Mouse (Mus musculus): ENCODE measurements around the gene Ldhd. TPM values are rescaled to one million over a fixed set of nuclear protein-coding genes. Genes with fewer than 3 reads are reported as not detected.
A peak's percentile ranks its signal among the peaks of the same experiment; 100 is the strongest.

The Ldhd gene
- total and polyA plus RNA-seq, 2 experiments from 2014 or later = 1.5 to 2.7 TPM

DNA sequence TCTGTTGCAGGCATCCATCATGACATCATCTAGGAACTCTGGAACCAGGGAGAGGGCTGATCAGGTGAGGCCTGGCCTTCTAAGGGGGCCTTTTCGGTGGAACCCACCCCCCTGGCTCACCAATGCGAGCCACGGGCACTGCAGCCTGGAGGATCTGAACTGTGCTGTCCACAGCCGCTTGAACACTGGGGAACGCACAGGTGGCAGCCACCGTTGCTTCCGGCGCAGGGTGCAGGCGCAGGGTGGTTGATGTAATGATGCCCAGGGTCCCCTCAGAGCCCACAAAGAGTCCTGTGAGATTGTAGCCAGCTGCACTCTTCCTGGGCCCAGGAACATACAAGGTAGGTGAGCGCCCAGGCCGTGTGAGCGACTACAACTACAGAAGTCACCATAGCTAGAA is 1.8 kb downstream of the Ldhd start:
- no peak for TF ChIP-seq EP300 (IDR thresholded peaks at IDR 0.05; ENCODE audit: low read depth)
- no peak for TF ChIP-seq CTCF (IDR thresholded peaks at IDR 0.05; ENCODE audit: low read depth)

DNA sequence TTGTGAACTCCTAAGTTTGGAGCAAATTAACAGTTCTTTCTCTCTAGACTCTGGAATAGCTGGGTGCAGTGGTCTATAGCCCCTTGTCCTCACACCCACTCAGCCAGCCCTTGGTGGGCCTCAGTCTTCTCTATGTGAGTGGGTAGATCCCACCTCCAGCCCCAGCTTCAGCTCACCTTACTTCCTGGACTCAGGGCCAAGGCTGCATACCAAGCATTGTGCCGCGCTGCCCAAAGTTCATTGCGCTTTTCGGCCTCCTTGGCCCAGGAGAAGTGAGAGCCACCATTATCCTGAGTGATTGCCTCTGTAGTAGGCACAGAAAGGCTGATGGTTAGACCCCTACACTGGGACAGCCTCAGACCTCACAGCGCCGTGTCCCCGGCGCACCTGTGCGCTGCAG is 2.3 kb downstream of the Ldhd start:
- no peaks in the 10 kb centered on the region for H3K27me3 ChIP-seq (ENCODE audit: control insufficient read depth, insufficient read depth, low read length)
- ATAC-seq (ENCODE audit: insufficient read depth, low read depth) (no peak), DNase-seq (ENCODE audit: low spot score) (no peak)
- peaks cover 15% of the 10 kb centered on the region for H3K4me1 ChIP-seq (ENCODE audit: control insufficient read depth, insufficient read depth)
- H3K4me3 ChIP-seq (ENCODE audit: low read depth, low read length) = no peak overlapping the region
- no peak overlapping the region for H3K4me2 ChIP-seq (ENCODE audit: low read depth, low read length)
- H3K36me3 ChIP-seq (replicated peaks; ENCODE audit: control insufficient read depth, insufficient read depth, low read length) = 0 out of 2 replicates have a peak, but pooled peaks cover 5% of the 10 kb centered on the region
- 95% methylated on average over 9 of the region's 9 CpGs for WGBS
- H3K27ac ChIP-seq (ENCODE audit: low read depth) = no peak overlapping the region
- TF ChIP-seq CTCF (IDR thresholded peaks at IDR 0.05; ENCODE audit: low read depth) (no peak), EP300 (IDR thresholded peaks at IDR 0.05; ENCODE audit: low read depth) (no peak)
- no peaks in the 10 kb centered on the region for H3K9me3 ChIP-seq (replicated peaks; ENCODE audit: control insufficient read depth, low read length)
- H3K9ac ChIP-seq (replicated peaks; ENCODE audit: low read depth, low read length) = no peak overlapping the region

More for the DNA sequence above, 1.8 kb downstream of the Ldhd start:
- H3K9me3 ChIP-seq (replicated peaks; ENCODE audit: control insufficient read depth, low read length) = 0 out of 2 replicates have a peak, but pooled peaks cover 2% of the 10 kb centered on the region
- no peak for DNase-seq (ENCODE audit: low spot score)
- 88% methylated on average over 12 of the region's 12 CpGs for WGBS
- peaks cover 15% of the 10 kb centered on the region for H3K4me1 ChIP-seq (ENCODE audit: control insufficient read depth, insufficient read depth)
- H3K27me3 ChIP-seq (ENCODE audit: control insufficient read depth, insufficient read depth, low read length) = no peaks in the 10 kb centered on the region
- H3K4me3 ChIP-seq (ENCODE audit: low read depth, low read length) = no peak overlapping the region
- no peak overlapping the region for H3K27ac ChIP-seq (ENCODE audit: low read depth)
- 0 out of 2 replicates have a peak, but pooled peaks cover 3% of the 10 kb centered on the region for H3K36me3 ChIP-seq (replicated peaks; ENCODE audit: control insufficient read depth, insufficient read depth, low read length)
- ATAC-seq (ENCODE audit: insufficient read depth, low read depth) = no peak
- H3K9ac ChIP-seq (replicated peaks; ENCODE audit: low read depth, low read length) = no peak overlapping the region
- H3K4me2 ChIP-seq (ENCODE audit: low read depth, low read length) = no peak overlapping the region

DNA sequence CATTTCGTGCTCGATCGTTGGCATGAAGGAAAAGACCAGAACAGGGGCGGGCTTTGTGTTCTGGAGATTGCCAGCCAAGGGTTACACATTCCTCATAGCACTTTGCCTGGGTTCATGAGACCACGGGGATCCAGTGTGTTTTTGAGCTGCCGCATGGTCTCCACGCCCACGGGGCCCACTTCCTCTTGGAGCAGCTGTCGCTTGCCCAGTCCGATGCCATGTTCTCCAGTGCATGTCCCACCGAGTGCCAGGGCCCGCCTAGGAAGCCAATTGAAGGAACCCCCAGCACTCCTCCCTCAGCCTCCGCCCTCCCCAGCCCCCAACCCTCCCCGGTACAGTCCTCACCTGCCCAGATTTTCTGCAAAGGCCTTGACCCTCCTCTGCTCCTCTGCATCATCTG is 3.2 kb downstream of the Ldhd start:
- H3K27ac ChIP-seq (ENCODE audit: low read depth) = no peak overlapping the region
- 84% methylated on average over 14 of the region's 14 CpGs for WGBS
- H3K36me3 ChIP-seq (replicated peaks; ENCODE audit: control insufficient read depth, insufficient read depth, low read length) = peaks cover 10% of the 10 kb centered on the region; the same call in 1 of the 2 replicates
- ATAC-seq (ENCODE audit: insufficient read depth, low read depth) (no peak), DNase-seq (ENCODE audit: low spot score) (no peak)
- TF ChIP-seq CTCF (IDR thresholded peaks at IDR 0.05; ENCODE audit: low read depth) (no peak), EP300 (IDR thresholded peaks at IDR 0.05; ENCODE audit: low read depth) (no peak)
- H3K27me3 ChIP-seq (ENCODE audit: control insufficient read depth, insufficient read depth, low read length) = no peaks in the 10 kb centered on the region
- H3K4me2 ChIP-seq (ENCODE audit: low read depth, low read length) = no peak overlapping the region
- no peak overlapping the region for H3K4me3 ChIP-seq (ENCODE audit: low read depth, low read length)
- no peaks in the 10 kb centered on the region for H3K9me3 ChIP-seq (replicated peaks; ENCODE audit: control insufficient read depth, low read length)
- H3K9ac ChIP-seq (replicated peaks; ENCODE audit: low read depth, low read length) = no peak overlapping the region
- H3K4me1 ChIP-seq (ENCODE audit: control insufficient read depth, insufficient read depth) = peaks cover 15% of the 10 kb centered on the region

DNA sequence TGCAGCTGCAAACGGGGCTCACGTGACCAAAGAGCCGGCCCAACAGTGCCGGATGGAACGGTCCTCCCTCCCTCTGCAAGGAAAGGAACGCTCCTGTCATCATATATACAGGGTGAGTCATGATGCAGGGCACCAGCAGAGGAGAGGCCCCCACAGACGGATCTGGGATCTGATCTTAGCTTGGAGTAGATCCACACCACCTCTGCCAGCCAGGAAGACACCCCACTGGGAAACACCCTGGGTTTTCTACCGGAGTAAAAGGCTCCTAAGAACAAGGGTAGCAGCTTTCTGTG is 3.7 kb downstream of the Ldhd start:
- no peaks in the 10 kb centered on the region for H3K27me3 ChIP-seq (ENCODE audit: control insufficient read depth, insufficient read depth, low read length)
- H3K36me3 ChIP-seq (replicated peaks; ENCODE audit: control insufficient read depth, insufficient read depth, low read length) = peaks cover 14% of the 10 kb centered on the region; the same call in 1 of the 2 replicates
- no peaks in the 10 kb centered on the region for H3K9me3 ChIP-seq (replicated peaks; ENCODE audit: control insufficient read depth, low read length)
- no peak overlapping the region for H3K4me2 ChIP-seq (ENCODE audit: low read depth, low read length)
- ATAC-seq (ENCODE audit: insufficient read depth, low read depth) = no peak
- peaks cover 15% of the 10 kb centered on the region for H3K4me1 ChIP-seq (ENCODE audit: control insufficient read depth, insufficient read depth)
- no peak overlapping the region for H3K27ac ChIP-seq (ENCODE audit: low read depth)
- WGBS = 43% methylated on average over 8 of the region's 8 CpGs
- no peak overlapping the region for H3K9ac ChIP-seq (replicated peaks; ENCODE audit: low read depth, low read length)
- no peak overlapping the region for H3K4me3 ChIP-seq (ENCODE audit: low read depth, low read length)
- no peak for DNase-seq (ENCODE audit: low spot score)
- TF ChIP-seq CTCF (IDR thresholded peaks at IDR 0.05; ENCODE audit: low read depth) (no peak), EP300 (IDR thresholded peaks at IDR 0.05; ENCODE audit: low read depth) (no peak)

DNA sequence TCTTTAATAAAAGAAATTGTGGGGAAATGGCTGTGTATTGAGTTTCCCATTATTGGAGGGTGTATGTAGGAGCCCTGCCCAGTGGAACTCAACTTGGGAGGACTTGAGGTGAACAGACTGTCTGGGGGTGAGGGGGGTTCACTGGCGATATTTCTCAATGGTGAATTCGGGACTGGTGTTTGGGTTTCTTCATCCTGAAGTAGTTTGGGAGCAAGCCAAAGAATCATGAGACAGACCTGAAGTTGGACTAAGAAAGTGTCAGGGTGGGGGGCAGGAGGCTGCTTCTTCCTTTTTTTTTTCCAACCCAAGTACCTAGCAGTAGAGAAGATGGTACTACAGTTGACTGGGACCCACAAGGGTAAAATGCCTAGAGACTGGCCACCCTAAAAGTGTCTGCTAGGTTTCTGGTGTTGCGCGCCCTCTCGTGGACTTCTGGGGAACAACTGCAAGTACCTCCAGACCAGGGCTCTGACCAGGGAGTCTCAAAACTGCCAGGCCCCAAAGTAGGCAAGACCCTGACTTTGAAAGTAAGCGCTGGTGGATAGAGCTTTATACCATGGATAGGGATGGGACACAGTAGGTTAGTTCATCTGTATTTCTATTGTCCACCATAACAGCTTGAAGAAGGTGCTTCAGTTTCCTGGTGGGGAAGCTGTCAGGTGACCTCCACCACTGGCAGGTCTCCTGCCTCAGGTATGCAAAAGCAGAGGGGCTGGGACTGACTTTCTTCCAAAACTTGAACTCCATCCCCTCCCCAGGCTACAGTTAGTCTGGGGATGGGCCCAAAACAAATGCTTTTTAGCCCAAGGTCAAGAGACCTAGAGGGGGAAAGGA is 4.3 kb downstream of the Ldhd start:
- WGBS = 24% methylated on average over 6 of the region's 6 CpGs
- Histone ChIP-seq H3K27me3 (ENCODE audit: control insufficient read depth, insufficient read depth, low read length) (no peaks in the 10 kb centered on the region), H3K4me2 (ENCODE audit: low read depth, low read length) (no peak overlapping the region), H3K9ac (replicated peaks; ENCODE audit: low read depth, low read length) (no peak overlapping the region), H3K9me3 (replicated peaks; ENCODE audit: control insufficient read depth, low read length) (no peaks in the 10 kb centered on the region), H3K36me3 (replicated peaks; ENCODE audit: control insufficient read depth, insufficient read depth, low read length) (peaks cover 15% of the 10 kb centered on the region; the same call in 1 of the 2 replicates), H3K4me1 (ENCODE audit: control insufficient read depth, insufficient read depth) (peaks cover 15% of the 10 kb centered on the region), H3K27ac (ENCODE audit: low read depth) (no peak overlapping the region), H3K4me3 (ENCODE audit: low read depth, low read length) (no peak overlapping the region)
- DNase-seq (ENCODE audit: low spot score) = peak; percentile 65
- peak; percentile 42 for ATAC-seq (ENCODE audit: insufficient read depth, low read depth)
- peak; percentile 88 for TF ChIP-seq CTCF (IDR thresholded peaks at IDR 0.05; ENCODE audit: low read depth)
- no peak for TF ChIP-seq EP300 (IDR thresholded peaks at IDR 0.05; ENCODE audit: low read depth)

All from heart, postnatal 0 days (tissue).